Mouse (Mus musculus) heart, postnatal 10 days (tissue): ENCODE results near the gene Caln1. TPM values are rescaled to one million over a fixed set of nuclear protein-coding genes. Genes with fewer than 3 reads are reported as not detected.
A peak's percentile ranks its signal among the peaks of the same experiment; 100 is the strongest.

Experiments used
- DNase-seq, 2 experiments: peaks; one replicate each; pipeline ENCODE4 v3.0.0; 2021
- intact Hi-C: fragments of 180-260 bp; cut with DNase I; formaldehyde crosslinking; loops from one replicate; pipeline ENCODE4 v1.15.1; 2025
- total RNA-seq, 2 experiments: library from RNA; stranded (reverse); gene quantifications; 2 replicates each; pipeline ENCODE4 v1.2.3; 2021

Gene Caln1
- total RNA-seq, 2 experiments from 2014 or later, result 0.05 TPM; not detected in 1

GRCm38 (mm10) chr5:130797713-130798112 lies 428.5 kb downstream of the Caln1 start:
- intact Hi-C loops, result no loop called here
- DNase-seq, result no peak

- intact Hi-C loops, result no loop called here
- DNase-seq, result no peak
Measured at GRCm38 (mm10) chr5:130810314-130810713, 441.1 kb downstream of the Caln1 start.

GRCm38 (mm10) chr5:130810846-130811245 lies 441.6 kb downstream of the Caln1 start:
- DNase-seq, result no peak

GRCm38 (mm10) chr5:130811266-130811665 lies 442.0 kb downstream of the Caln1 start:
- peak; percentile 1 to 8 for DNase-seq
- intact Hi-C loops, result no loop called here

More at GRCm38 (mm10) chr5:130810846-130811245, 441.6 kb downstream of the Caln1 start:
- intact Hi-C loops, result no loop called here

GRCm38 (mm10) chr5:130811966-130812365 lies 442.7 kb downstream of the Caln1 start:
- intact Hi-C loops, result no loop called here
- DNase-seq, result no peak

- no peak for DNase-seq
- intact Hi-C loops, result no loop called here
Measured at GRCm38 (mm10) chr5:130812556-130812955, 443.3 kb downstream of the Caln1 start.

- intact Hi-C loops, result no loop called here
- no peak for DNase-seq
Measured at GRCm38 (mm10) chr5:130813089-130813488, 443.8 kb downstream of the Caln1 start.

GRCm38 (mm10) chr5:130815352-130815751 lies 446.1 kb downstream of the Caln1 start:
- intact Hi-C loops, result no loop called here
- DNase-seq, result no peak

- intact Hi-C loops, result no loop called here
- DNase-seq, result peak; percentile 13 to 17
Measured at GRCm38 (mm10) chr5:130820021-130820648, 450.9 kb downstream of the Caln1 start.

- peak in 1 of 2 experiments; percentile 0 for DNase-seq
- intact Hi-C loops, result no loop called here
Measured at GRCm38 (mm10) chr5:130820661-130821060, 451.4 kb downstream of the Caln1 start.

- intact Hi-C loops, result no loop called here
- DNase-seq, result no peak
Measured at GRCm38 (mm10) chr5:130825797-130826196, 456.5 kb downstream of the Caln1 start.

GRCm38 (mm10) chr5:130848562-130848961 lies 479.3 kb downstream of the Caln1 start:
- no peak for DNase-seq
- intact Hi-C loops, result no loop called here

GRCm38 (mm10) chr5:130849610-130850009 lies 480.4 kb downstream of the Caln1 start:
- intact Hi-C loops, result loop anchor here (5.0 to 10.0 kb wide), 2 partner anchors 527 to 855 kb away; no protein-coding TSS in a partner anchor
- DNase-seq, result no peak

- intact Hi-C loops, result loop anchor here (2.0 to 10.0 kb wide), 3 partner anchors 447 to 857 kb away; no protein-coding TSS in a partner anchor
- no peak for DNase-seq
Measured at GRCm38 (mm10) chr5:130852182-130852581, 482.9 kb downstream of the Caln1 start.

- intact Hi-C loops, result loop anchor here (1.0 to 10.0 kb wide), 4 partner anchors 449 to 859 kb away; no protein-coding TSS in a partner anchor
- DNase-seq, result peak; percentile 85 to 92
Measured at GRCm38 (mm10) chr5:130853371-130853770, 484.1 kb downstream of the Caln1 start.

- no peak for DNase-seq
- intact Hi-C loops, result loop anchor here (5.0 to 10.0 kb wide), 2 partner anchors 532 to 860 kb away; no protein-coding TSS in a partner anchor
Measured at GRCm38 (mm10) chr5:130854430-130854829, 485.2 kb downstream of the Caln1 start.

GRCm38 (mm10) chr5:130858148-130858547 lies 488.9 kb downstream of the Caln1 start:
- intact Hi-C loops, result loop anchor here (1.0 to 10.0 kb wide), 2 partner anchors 583 to 863 kb away; no protein-coding TSS in a partner anchor
- DNase-seq, result peak; percentile 28 to 58

GRCm38 (mm10) chr5:130858706-130859105 lies 489.5 kb downstream of the Caln1 start:
- no peak for DNase-seq
- intact Hi-C loops, result loop anchor here (1.0 to 10.0 kb wide), 2 partner anchors 583 to 864 kb away; no protein-coding TSS in a partner anchor

GRCm38 (mm10) chr5:130859736-130860135 lies 490.5 kb downstream of the Caln1 start:
- DNase-seq, result no peak
- intact Hi-C loops, result loop anchor here (5.0 to 10.0 kb wide), 2 partner anchors 148 to 865 kb away; no protein-coding TSS in a partner anchor

- peak; percentile 39 to 60 for DNase-seq
- intact Hi-C loops, result loop anchor here (1.0 to 5.0 kb wide), 2 partner anchors 145 to 568 kb away; no protein-coding TSS in a partner anchor
Measured at GRCm38 (mm10) chr5:130862302-130862701, 493.0 kb downstream of the Caln1 start.

GRCm38 (mm10) chr5:130869869-130870268 lies 500.6 kb downstream of the Caln1 start:
- no peak for DNase-seq
- intact Hi-C loops, result no loop called here

GRCm38 (mm10) chr5:130871086-130871485 lies 501.8 kb downstream of the Caln1 start:
- intact Hi-C loops, result no loop called here
- DNase-seq, result no peak
